Comparison of ENCODE assay signal across 18 mouse cellular contexts in genomic region chr15:97520395-97520794, GRCm38 (mm10).
A peak's percentile ranks its signal among the peaks of the same experiment; 100 is the strongest.
DNase-seq lines count a peak whose midpoint lies in the region; ATAC-seq and TF ChIP-seq lines count a peak whose summit lies in the region.
"Had no signal": no experiment of that assay in that cellular context is flagged by ENCODE, and none has a peak within 500 bp of the region (broad histone marks: within the 10 kb centered on the region; RNA-seq: fewer than 3 reads in every experiment).

No protein-coding gene starts in this region.

- TF ChIP-seq POLR2A in MEL (IDR thresholded peaks at IDR 0.05; ENCODE audit: control insufficient read depth in 1 of 2, insufficient read depth in 1 of 2, low read depth in 1 of 2, low read length in 2 of 2, poor library complexity in 1 of 2): no peak

- H3K9me3 ChIP-seq in MEL (replicated peaks; ENCODE audit: insufficient read depth, low read length): no peaks in the 10 kb centered on the region
- no peaks in the 10 kb centered on the region for H3K9me3 ChIP-seq in forebrain, postnatal 0 days (ENCODE audit: low read length)
- H3K9me3 ChIP-seq: forebrain, embryonic 13.5 days; lung, embryonic 15.5 days; midbrain, embryonic 13.5 days had no signal

- H3K9ac ChIP-seq in MEL (ENCODE audit: control insufficient read depth, low read depth, low read length, poor library complexity, severe bottlenecking): no peak overlapping the region
- H3K9ac ChIP-seq in forebrain, postnatal 0 days: no peak overlapping the region
- H3K9ac ChIP-seq: forebrain, embryonic 13.5 days; hindbrain, embryonic 14.5 days; lung, embryonic 15.5 days; midbrain, embryonic 13.5 days had no signal

- H3K79me2 ChIP-seq in MEL (ENCODE audit: control insufficient read depth, insufficient read depth, low read length, poor library complexity): no peaks in the 10 kb centered on the region

- H3K4me1 ChIP-seq in MEL (ENCODE audit: control insufficient read depth in 1 of 2, insufficient read depth in 2 of 2, low read length in 2 of 2): peaks cover 0 to 14% of the 10 kb centered on the region in 2 experiments; a peak in 3 of 4 replicates
- H3K4me1 ChIP-seq in forebrain, postnatal 0 days (ENCODE audit: insufficient read depth): no peaks in the 10 kb centered on the region
- H3K4me1 ChIP-seq: forebrain, embryonic 13.5 days; lung, embryonic 15.5 days had no signal

- 94% methylated on average over 2 of the region's 2 CpGs for WGBS in forebrain, postnatal 0 days

- H3K27me3 ChIP-seq in MEL (ENCODE audit: control insufficient read depth in 1 of 2, insufficient read depth in 2 of 2, low read length in 2 of 2): no peaks in the 10 kb centered on the region
- H3K27me3 ChIP-seq in forebrain, postnatal 0 days (ENCODE audit: insufficient read depth, low read length): no peaks in the 10 kb centered on the region
- H3K27me3 ChIP-seq: CH12.LX; forebrain, embryonic 13.5 days; lung, embryonic 15.5 days; midbrain, embryonic 13.5 days had no signal

- H3K4me2 ChIP-seq in forebrain, postnatal 0 days (ENCODE audit: low read depth): no peak overlapping the region
- H3K4me2 ChIP-seq: forebrain, embryonic 13.5 days; hindbrain, embryonic 14.5 days; lung, embryonic 15.5 days; midbrain, embryonic 13.5 days had no signal

- H3K36me3 ChIP-seq in MEL (ENCODE audit: control insufficient read depth in 1 of 2, insufficient read depth in 2 of 2, low read length in 2 of 2): peaks cover 0 to 9% of the 10 kb centered on the region in 2 experiments; a peak in 2 of 4 replicates
- H3K36me3 ChIP-seq in forebrain, postnatal 0 days (ENCODE audit: insufficient read depth): no peaks in the 10 kb centered on the region
- H3K36me3 ChIP-seq: lung, embryonic 15.5 days; midbrain, embryonic 13.5 days had no signal

- peak overlapping the region; percentile 44 for H3K27ac ChIP-seq in MEL (ENCODE audit: control insufficient read depth, low read depth, low read length)
- H3K27ac ChIP-seq in forebrain, postnatal 0 days (ENCODE audit: low read depth, low read length): no peak overlapping the region
- H3K27ac ChIP-seq: forebrain, embryonic 13.5 days; hindbrain, embryonic 14.5 days; lung, embryonic 15.5 days; midbrain, embryonic 13.5 days had no signal

- DNase-seq in CD4-positive helper T cell, adult 2 months (ENCODE audit: low read depth, low spot score): peak; percentile 44
- DNase-seq in MEL (ENCODE audit: low read depth, low spot score): peak; percentile 87
- no peak for DNase-seq in left cerebral cortex, adult 8-10 months (ENCODE audit: low spot score in 2 of 2)
- DNase-seq in neural tube, embryonic 10.5 days (ENCODE audit: extremely low spot score, low spot score): no peak
- no peak for DNase-seq in forebrain, postnatal 0 days
- DNase-seq: cerebellum, adult 9-10 months; gastrocnemius, postnatal 36 days; kidney, adult 11 months; right cerebral cortex, adult 18-20 months; thymus, postnatal 25 days had no signal

- H3K4me3 ChIP-seq in MEL (ENCODE audit: control insufficient read depth in 1 of 2, insufficient read depth in 1 of 2, low read depth in 2 of 2, low read length in 2 of 2): no peak overlapping the region
- H3K4me3 ChIP-seq in forebrain, postnatal 0 days (ENCODE audit: low read depth, low read length): no peak overlapping the region
- H3K4me3 ChIP-seq: forebrain, embryonic 13.5 days; lung, embryonic 15.5 days; midbrain, embryonic 13.5 days; myocyte had no signal

- TF ChIP-seq CTCF in MEL (IDR thresholded peaks at IDR 0.05 in 2 of 3, conservative IDR thresholded peaks at IDR 0.05 in 1 of 3; ENCODE audit: control insufficient read depth in 1 of 3, insufficient read depth in 1 of 3, low read depth in 2 of 3, low read length in 3 of 3, poor library complexity in 1 of 3, severe bottlenecking in 1 of 3): no peak
- no peak for TF ChIP-seq CTCF in forebrain, postnatal 0 days (IDR thresholded peaks at IDR 0.05; ENCODE audit: low read depth)

- no peak for TF ChIP-seq RAD21 in MEL (IDR thresholded peaks at IDR 0.05; ENCODE audit: low read depth, low read length)

- TF ChIP-seq EP300 in MEL (IDR thresholded peaks at IDR 0.05; ENCODE audit: low read depth in 1 of 2, low read length in 2 of 2): peak in 1 of 2 experiments; percentile 59; a peak in 3 of 4 replicates

- ATAC-seq in granulocyte monocyte progenitor cell, adult 5-6 weeks (replicated peaks; ENCODE audit: poor library complexity, severe bottlenecking): peak; percentile 91
- peak; percentile 93 for ATAC-seq in megakaryocyte, adult 5-6 weeks (ENCODE audit: poor library complexity, severe bottlenecking)
- ATAC-seq in forebrain, postnatal 0 days: no peak
- ATAC-seq: forebrain, embryonic 13.5 days; midbrain, embryonic 13.5 days had no signal

TF ChIP-seq in MEL, 35 proteins besides CTCF, POLR2A, EP300 and RAD21:
- TF ChIP-seq TBP (IDR thresholded peaks at IDR 0.05; ENCODE audit: low read depth, low read length) (no peak), SMC3 (IDR thresholded peaks at IDR 0.05; ENCODE audit: low read depth, low read length) (no peak), NRF1 (IDR thresholded peaks at IDR 0.05; ENCODE audit: insufficient read depth, low read depth, low read length, poor library complexity, severe bottlenecking) (no peak), MYC (IDR thresholded peaks at IDR 0.05; ENCODE audit: low read depth, low read length) (no peak), ZKSCAN1 (IDR thresholded peaks at IDR 0.05; ENCODE audit: low read depth, low read length) (no peak), USF1 (IDR thresholded peaks at IDR 0.05; ENCODE audit: low read depth, low read length) (no peak), MXI1 (IDR thresholded peaks at IDR 0.05; ENCODE audit: low read depth, low read length) (no peak), KAT2A (conservative IDR thresholded peaks at IDR 0.05; ENCODE audit: low read depth, low read length) (no peak), MAX (IDR thresholded peaks at IDR 0.05; ENCODE audit: low read length) (no peak), GATA1 (IDR thresholded peaks at IDR 0.05; ENCODE audit: low read depth, low read length) (no peak), CHD2 (IDR thresholded peaks at IDR 0.05; ENCODE audit: low read length) (no peak), POLR2AphosphoS5 (IDR thresholded peaks at IDR 0.05; ENCODE audit: borderline replicate concordance, low read depth, low read length) (no peak), BHLHE40 (IDR thresholded peaks at IDR 0.05; ENCODE audit: borderline replicate concordance, low read depth, low read length) (no peak), CHD1 (IDR thresholded peaks at IDR 0.05; ENCODE audit: low read depth, low read length) (no peak), UBTF (IDR thresholded peaks at IDR 0.05; ENCODE audit: borderline replicate concordance, insufficient read depth, low read depth, low read length) (no peak), GABPA (IDR thresholded peaks at IDR 0.05; ENCODE audit: low read depth, low read length) (no peak), JUND (IDR thresholded peaks at IDR 0.05; ENCODE audit: low read depth, low read length) (no peak), ZC3H11A (IDR thresholded peaks at IDR 0.05; ENCODE audit: low read depth, low read length) (no peak), MAFK (IDR thresholded peaks at IDR 0.05; ENCODE audit: borderline replicate concordance, low read depth, low read length) (no peak)

Comparison
In these comparisons a context has a peak if more than half of its experiments do, and no peak if none do; other contexts are left out.
1. DNase-seq: peak in CD4-positive helper T cell, adult 2 months (single experiment) and MEL (single experiment); none in left cerebral cortex, adult 8-10 months (0 of 2), neural tube, embryonic 10.5 days (single experiment) and forebrain, postnatal 0 days (single experiment).